Mouse (Mus musculus) megakaryocyte, embryonic 14.5 days (primary cell): ENCODE data around the gene Cat. TPM values are rescaled to one million over a fixed set of nuclear protein-coding genes. Genes with fewer than 3 reads are reported as not detected.

Source experiments
- H3K27me3 ChIP-seq: replicated peaks from 2 replicates; pipeline ENCODE3; 2012; ENCODE audit warnings: inconsistent platforms
- H3K36me3 ChIP-seq: replicated peaks from 2 replicates; pipeline ENCODE3; 2012; ENCODE audit warnings: low read length, inconsistent platforms, mixed read lengths
- H3K4me1 ChIP-seq: 2 replicates; pipeline ENCODE4 v1.6.1; 2012; ENCODE audit warnings: inconsistent platforms
- H3K4me3 ChIP-seq: replicated peaks from 2 replicates; pipeline ENCODE3; 2012; ENCODE audit warnings: moderate library complexity, mild to moderate bottlenecking, inconsistent platforms
- H3K9me3 ChIP-seq: 2 replicates; pipeline ENCODE4 v1.6.1; 2012; ENCODE audit warnings: inconsistent platforms
- FLI1 ChIP-seq: IDR thresholded peaks from 2 replicates; pipeline ENCODE4 v1.6.1; 2012; ENCODE audit warnings: low read length, inconsistent platforms, mixed read lengths
- GATA1 ChIP-seq: IDR thresholded peaks from 3 replicates; pipeline ENCODE4 v1.6.1; 2012; ENCODE audit warnings: mixed read lengths, low read length, inconsistent platforms, borderline replicate concordance
- polyA plus RNA-seq: library from polyadenylated mRNA; stranded (reverse); fragments of >175 nt; gene quantifications from 2 replicates; pipeline ENCODE4 v1.2.3, GENCODE M21; 2012; ENCODE audit warnings: low replicate concordance; ENCODE audit not compliant: insufficient read depth

The Cat gene
- polyA plus RNA-seq, 1 experiment: 42.4 TPM

DNA sequence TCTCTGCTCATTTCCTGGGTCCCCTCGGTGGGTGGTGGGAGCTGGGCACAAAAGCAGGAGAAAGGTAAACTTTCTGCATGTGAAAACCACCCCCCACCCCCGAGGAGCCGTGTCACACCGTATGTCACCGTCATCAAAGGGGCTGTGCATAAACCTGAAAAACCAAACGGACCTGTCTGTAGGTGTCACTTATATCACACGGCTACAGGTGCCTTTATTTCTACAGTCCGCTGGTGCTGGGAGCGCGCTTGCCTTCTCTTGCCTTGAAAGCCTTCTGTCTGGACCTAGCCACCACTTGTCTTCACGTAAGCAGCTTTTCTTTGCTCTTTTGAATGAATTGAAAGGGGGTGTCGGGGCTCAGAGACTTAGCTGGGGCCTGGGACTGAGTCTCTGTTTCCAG, 61.1 kb downstream of the Cat start:
- H3K4me1 ChIP-seq: no peaks in the 10 kb centered on the region
- H3K27me3 ChIP-seq: peaks cover 40% of the 10 kb centered on the region
- H3K4me3 ChIP-seq: no peak overlapping the region
- no peaks in the 10 kb centered on the region for H3K36me3 ChIP-seq
- H3K9me3 ChIP-seq: no peaks in the 10 kb centered on the region
- no peak for TF ChIP-seq GATA1
- no peak for TF ChIP-seq FLI1

GRCm38 (mm10) chr2:103420650-103421507, 64.1 kb downstream of the Cat start:
- no peaks in the 10 kb centered on the region for H3K9me3 ChIP-seq
- no peak overlapping the region for H3K4me3 ChIP-seq
- H3K36me3 ChIP-seq: no peaks in the 10 kb centered on the region
- H3K27me3 ChIP-seq: peaks cover 37% of the 10 kb centered on the region
- H3K4me1 ChIP-seq: no peaks in the 10 kb centered on the region
- TF ChIP-seq FLI1: no peak
- no peak for TF ChIP-seq GATA1

DNA sequence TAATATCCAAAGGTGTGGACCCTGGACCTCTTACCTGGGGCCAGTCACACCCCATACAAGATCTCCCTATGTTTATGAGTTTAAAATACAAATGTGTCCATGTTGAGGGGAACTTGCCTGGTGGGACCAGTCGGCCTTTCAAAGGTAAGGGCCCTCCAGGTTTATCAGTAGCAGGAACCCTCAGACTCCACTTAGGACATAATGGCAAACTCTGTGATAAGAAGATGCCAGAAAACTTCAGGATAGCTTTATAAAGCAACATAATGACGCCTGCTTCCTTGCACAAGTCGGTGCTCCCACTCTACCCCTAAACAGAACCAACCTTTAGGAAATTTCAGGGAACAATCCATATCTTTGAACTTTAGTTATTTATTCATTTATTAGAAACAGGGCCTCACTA, 69.2 kb downstream of the Cat start:
- Histone ChIP-seq H3K27me3 (peaks cover 21% of the 10 kb centered on the region), H3K36me3 (no peaks in the 10 kb centered on the region), H3K9me3 (no peaks in the 10 kb centered on the region), H3K4me1 (no peaks in the 10 kb centered on the region), H3K4me3 (no peak overlapping the region)
- TF ChIP-seq FLI1 (no peak), GATA1 (no peak)

DNA sequence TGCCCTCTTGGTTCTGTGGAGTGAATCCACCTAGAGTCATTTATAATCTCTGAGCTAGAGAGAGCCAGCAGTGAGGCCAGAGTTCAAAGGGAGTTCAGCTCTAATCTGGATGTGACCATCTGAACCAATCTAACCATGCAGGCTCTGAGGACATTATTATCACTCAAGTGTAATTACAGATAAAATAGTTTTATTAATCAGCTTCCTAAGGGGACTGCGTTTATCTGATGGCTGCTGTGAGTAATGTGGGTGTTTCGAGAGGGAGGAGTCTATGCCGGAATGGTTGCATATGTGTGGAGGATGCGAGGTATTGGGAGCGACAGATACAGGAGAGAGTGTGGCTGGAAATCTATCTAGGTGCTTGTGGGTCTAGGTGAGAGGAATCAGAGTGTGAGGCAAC, 71.6 kb downstream of the Cat start:
- Histone ChIP-seq H3K9me3 (no peaks in the 10 kb centered on the region), H3K27me3 (peaks cover 22% of the 10 kb centered on the region), H3K4me1 (no peaks in the 10 kb centered on the region), H3K4me3 (no peak overlapping the region), H3K36me3 (no peaks in the 10 kb centered on the region)
- no peak for TF ChIP-seq FLI1
- TF ChIP-seq GATA1: no peak

- H3K36me3 ChIP-seq: no peaks in the 10 kb centered on the region
- no peaks in the 10 kb centered on the region for H3K4me1 ChIP-seq
- H3K4me3 ChIP-seq: no peak overlapping the region
- no peak for TF ChIP-seq GATA1
- no peak for TF ChIP-seq FLI1
- H3K9me3 ChIP-seq: no peaks in the 10 kb centered on the region
- H3K27me3 ChIP-seq: peaks cover 27% of the 10 kb centered on the region
Observed at GRCm38 (mm10) chr2:103411816-103412215, 73.1 kb downstream of the Cat start.

GRCm38 (mm10) chr2:103411348-103411747, 73.6 kb downstream of the Cat start, which contains the start of gene Elf5:
Elf5 (plus strand) TSS chr2:103411688.
- Histone ChIP-seq H3K9me3 (no peaks in the 10 kb centered on the region), H3K4me1 (no peaks in the 10 kb centered on the region), H3K27me3 (peaks cover 29% of the 10 kb centered on the region), H3K4me3 (no peak within 1 kb of the TSS), H3K36me3 (no peaks in the 10 kb centered on the region)
- TF ChIP-seq FLI1 (no peak), GATA1 (no peak)

DNA sequence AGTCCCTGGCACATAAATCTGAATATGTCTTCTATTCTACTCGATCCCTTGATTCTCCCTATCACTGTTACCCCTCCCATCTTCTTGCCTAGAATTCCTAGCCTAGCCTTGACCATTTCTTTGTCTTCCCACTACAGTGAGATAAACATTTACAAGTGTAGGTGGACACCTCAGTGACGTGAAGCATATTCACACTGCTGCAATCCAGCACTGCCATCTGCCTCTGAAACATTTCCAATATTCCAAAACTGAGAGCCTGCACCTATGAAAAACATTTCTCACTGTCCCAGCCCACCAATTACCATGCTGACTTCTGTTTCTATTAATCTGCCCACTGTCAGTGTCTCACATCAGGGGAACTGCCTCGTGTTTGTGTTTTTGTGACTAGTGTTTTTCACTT, 78.7 kb downstream of the Cat start:
- TF ChIP-seq GATA1: no peak
- TF ChIP-seq FLI1: no peak
- no peaks in the 10 kb centered on the region for H3K4me1 ChIP-seq
- no peaks in the 10 kb centered on the region for H3K36me3 ChIP-seq
- H3K27me3 ChIP-seq: peaks cover 28% of the 10 kb centered on the region
- peaks cover 8% of the 10 kb centered on the region for H3K9me3 ChIP-seq
- no peak overlapping the region for H3K4me3 ChIP-seq

Other genes with a start within 250 kb of the Cat start
- gene Ehf, start 181.9 kb downstream of the Cat start, polyA plus RNA-seq: not detected in 2 replicates
- gene Elf5, start 73.5 kb downstream of the Cat start, polyA plus RNA-seq: not detected in 2 replicates
- gene Abtb2, start 81.2 kb upstream of the Cat start, polyA plus RNA-seq: 0.50 TPM in 1 of 2 replicates, not detected in the other